In the genomic region with DNA sequence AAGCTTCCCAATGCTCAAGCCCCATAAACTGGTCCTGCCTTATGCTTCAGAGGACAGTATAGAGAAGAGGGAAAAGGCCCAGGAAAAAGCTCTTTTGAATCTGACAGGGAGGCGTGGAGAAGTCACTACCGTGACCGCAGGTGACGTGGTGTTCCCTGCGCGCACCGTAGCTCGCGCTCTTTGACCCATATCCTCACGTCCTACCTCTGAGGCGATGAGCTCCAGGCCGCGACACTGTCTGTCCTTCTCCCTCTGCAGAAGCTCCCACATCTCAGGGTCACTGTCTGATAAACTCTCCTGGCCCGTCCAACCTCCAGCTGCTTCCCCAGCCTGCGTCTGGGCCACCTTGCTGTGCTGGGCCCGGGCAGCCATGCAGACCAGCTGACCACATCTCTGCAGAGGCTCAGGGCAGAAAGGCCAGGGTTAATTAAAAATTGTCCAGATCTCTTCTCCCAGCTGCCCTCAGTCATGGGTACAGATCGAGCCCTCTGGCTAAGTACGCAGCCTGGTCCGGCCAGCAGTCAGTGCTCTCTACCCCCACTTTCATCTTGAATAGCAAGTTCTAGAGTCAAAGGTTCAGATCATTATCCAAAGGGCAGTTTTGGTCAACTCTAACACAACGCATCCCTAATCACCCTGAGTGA, we compare ENCODE assay signal across 8 mouse cellular contexts. TPM values are rescaled to one million over a fixed set of nuclear protein-coding genes. Genes with fewer than 3 reads are reported as not detected.
DNase-seq lines count a peak whose midpoint lies in the region; ATAC-seq lines count a peak whose summit lies in the region.

No protein-coding gene starts in this region.

- ATAC-seq in embryonic facial prominence, embryonic 15.5 days (ENCODE audit: insufficient number of reproducible peaks, low FRiP score, low TSS enrichment, low read depth) = no peak
- ATAC-seq in kidney, embryonic 16.5 days (ENCODE audit: low FRiP score, low TSS enrichment) = peak; percentile 18; the same call in 1 of the 2 replicates
- ATAC-seq in neural tube, embryonic 12.5 days (ENCODE audit: low FRiP score, low read depth) = no peak
- no peak for ATAC-seq in megakaryocyte progenitor cell, adult 5-6 weeks (replicated peaks; ENCODE audit: poor library complexity)

- H3K4me3 ChIP-seq in embryonic facial prominence, embryonic 15.5 days (replicated peaks) = peak overlapping the region; percentile 66
- H3K4me3 ChIP-seq in kidney, embryonic 16.5 days (ENCODE audit: low read length) = peak overlapping the region; percentile 58
- H3K4me3 ChIP-seq in neural tube, embryonic 12.5 days = peak overlapping the region; percentile 14; the same call in 1 of the 2 replicates

- no peaks in the 10 kb centered on the region for H3K9me3 ChIP-seq in embryonic facial prominence, embryonic 15.5 days (replicated peaks)
- H3K9me3 ChIP-seq in kidney, embryonic 16.5 days (ENCODE audit: low read length) = no peaks in the 10 kb centered on the region
- no peaks in the 10 kb centered on the region for H3K9me3 ChIP-seq in neural tube, embryonic 12.5 days

- H3K27ac ChIP-seq in embryonic facial prominence, embryonic 15.5 days (replicated peaks) = no peak overlapping the region
- H3K27ac ChIP-seq in kidney, embryonic 16.5 days (ENCODE audit: low read length) = peak overlapping the region; percentile 1; the same call in 1 of the 2 replicates
- no peak overlapping the region for H3K27ac ChIP-seq in neural tube, embryonic 12.5 days

- peak overlapping the region; percentile 87 for H3K4me2 ChIP-seq in embryonic facial prominence, embryonic 15.5 days (replicated peaks)
- H3K4me2 ChIP-seq in kidney, embryonic 16.5 days (replicated peaks; ENCODE audit: low read depth, low read length) = peak overlapping the region; percentile 77
- H3K4me2 ChIP-seq in neural tube, embryonic 12.5 days (replicated peaks) = peak overlapping the region; percentile 85

- H3K36me3 ChIP-seq in embryonic facial prominence, embryonic 15.5 days = peaks cover 26% of the 10 kb centered on the region
- H3K36me3 ChIP-seq in kidney, embryonic 16.5 days (ENCODE audit: insufficient read depth, low read length) = peaks cover 22% of the 10 kb centered on the region
- H3K36me3 ChIP-seq in neural tube, embryonic 12.5 days = peaks cover 29% of the 10 kb centered on the region

- peak; percentile 62 for DNase-seq in kidney, adult 18-20 months
- no peak for DNase-seq in kidney, postnatal 10 days
- no peak for DNase-seq in cerebellum, adult 9-10 months
- DNase-seq in layer of hippocampus, adult 9-10 months (ENCODE audit: low spot score) = no peak

- peaks cover 58% of the 10 kb centered on the region for H3K4me1 ChIP-seq in embryonic facial prominence, embryonic 15.5 days
- H3K4me1 ChIP-seq in kidney, embryonic 16.5 days (ENCODE audit: insufficient read depth, low read length) = peaks cover 41% of the 10 kb centered on the region
- H3K4me1 ChIP-seq in neural tube, embryonic 12.5 days = peaks cover 56% of the 10 kb centered on the region

- WGBS in embryonic facial prominence, embryonic 15.5 days = 85% methylated on average over 20 of the region's 20 CpGs
- WGBS in kidney, embryonic 16.5 days = 48% methylated on average over 20 of the region's 20 CpGs
- 86% methylated on average over 20 of the region's 20 CpGs for WGBS in neural tube, embryonic 12.5 days

- H3K27me3 ChIP-seq in embryonic facial prominence, embryonic 15.5 days = peaks cover 29% of the 10 kb centered on the region
- peaks cover 42% of the 10 kb centered on the region for H3K27me3 ChIP-seq in kidney, embryonic 16.5 days (ENCODE audit: insufficient read depth, low read length)
- H3K27me3 ChIP-seq in neural tube, embryonic 12.5 days (replicated peaks) = peaks cover 37% of the 10 kb centered on the region

- peak overlapping the region; percentile 4; the same call in 1 of the 2 replicates for H3K9ac ChIP-seq in embryonic facial prominence, embryonic 15.5 days
- H3K9ac ChIP-seq in kidney, embryonic 16.5 days (replicated peaks; ENCODE audit: low read length) = peak overlapping the region; percentile 67; the same call in 1 of the 2 replicates
- H3K9ac ChIP-seq in neural tube, embryonic 12.5 days = no peak overlapping the region

RNA-seq across cellular contexts. Expression of a gene that starts 1.4 kb away (rescaled TPM):
- polyA plus RNA-seq in embryonic facial prominence, embryonic 15.5 days (2015; fragmentation: Nextera tagmentation; extraction: Ambion mirVana) = 106 and 116 TPM in 2 replicates
- polyA plus RNA-seq in kidney, embryonic 16.5 days (2015; fragmentation: Nextera tagmentation; extraction: Ambion mirVana) = 119 and 123 TPM in 2 replicates
- 74.2 and 76.9 TPM in 2 replicates for polyA plus RNA-seq in neural tube, embryonic 12.5 days (2016; fragmentation: Nextera tagmentation; extraction: Ambion mirVana)
- total RNA-seq in megakaryocyte progenitor cell, adult 5-6 weeks (2015) = 91.3 and 92.6 TPM in 2 replicates
- 95.8 and 100 TPM in 2 replicates for total RNA-seq in megakaryocyte progenitor cell, adult 5-6 weeks (2017)

RNA-seq across cellular contexts. Expression of a gene that starts 6.1 kb away (rescaled TPM):
- polyA plus RNA-seq in embryonic facial prominence, embryonic 15.5 days (2015; fragmentation: Nextera tagmentation; extraction: Ambion mirVana) = 272 and 311 TPM in 2 replicates
- 74.4 and 77.3 TPM in 2 replicates for polyA plus RNA-seq in kidney, embryonic 16.5 days (2015; fragmentation: Nextera tagmentation; extraction: Ambion mirVana)
- polyA plus RNA-seq in neural tube, embryonic 12.5 days (2016; fragmentation: Nextera tagmentation; extraction: Ambion mirVana) = 7.3 and 7.6 TPM in 2 replicates
- total RNA-seq in megakaryocyte progenitor cell, adult 5-6 weeks (2015) = not detected in 2 replicates
- total RNA-seq in megakaryocyte progenitor cell, adult 5-6 weeks (2017) = not detected in 2 replicates

RNA-seq across cellular contexts. Expression of a gene that starts 13.5 kb away (rescaled TPM):
- 8.0 and 9.2 TPM in 2 replicates for polyA plus RNA-seq in embryonic facial prominence, embryonic 15.5 days (2015; fragmentation: Nextera tagmentation; extraction: Ambion mirVana)
- 1.8 and 2.3 TPM in 2 replicates for polyA plus RNA-seq in kidney, embryonic 16.5 days (2015; fragmentation: Nextera tagmentation; extraction: Ambion mirVana)
- polyA plus RNA-seq in neural tube, embryonic 12.5 days (2016; fragmentation: Nextera tagmentation; extraction: Ambion mirVana) = 112 and 125 TPM in 2 replicates
- total RNA-seq in megakaryocyte progenitor cell, adult 5-6 weeks (2015) = not detected in 2 replicates
- total RNA-seq in megakaryocyte progenitor cell, adult 5-6 weeks (2017) = not detected in 2 replicates

RNA-seq across cellular contexts. Expression of a gene that starts 19.4 kb away (rescaled TPM):
- polyA plus RNA-seq in embryonic facial prominence, embryonic 15.5 days (2015; fragmentation: Nextera tagmentation; extraction: Ambion mirVana) = 22.7 and 26.0 TPM in 2 replicates
- 0.85 and 1.9 TPM in 2 replicates for polyA plus RNA-seq in kidney, embryonic 16.5 days (2015; fragmentation: Nextera tagmentation; extraction: Ambion mirVana)
- 4.3 and 5.8 TPM in 2 replicates for polyA plus RNA-seq in neural tube, embryonic 12.5 days (2016; fragmentation: Nextera tagmentation; extraction: Ambion mirVana)
- total RNA-seq in megakaryocyte progenitor cell, adult 5-6 weeks (2015) = 0.20 and 0.25 TPM in 2 replicates
- total RNA-seq in megakaryocyte progenitor cell, adult 5-6 weeks (2017) = 1.1 TPM in 1 of 2 replicates, not detected in the other

Comparison
In these comparisons a context has a peak if more than half of its experiments do, and no peak if none do; other contexts are left out.
1. H3K4me3 ChIP-seq: peak in every context shown above with its lines; median percentile 66 in embryonic facial prominence, embryonic 15.5 days; 58 in kidney, embryonic 16.5 days; 14 in neural tube, embryonic 12.5 days.
2. RNA of a gene that starts 13.5 kb away (polyA plus RNA-seq): 112 to 125 TPM in neural tube, embryonic 12.5 days; 8.0 to 9.2 TPM in embryonic facial prominence, embryonic 15.5 days and 1.8 to 2.3 TPM in kidney, embryonic 16.5 days; every median in the first group is over 10 times any median in the second.
3. Peak in every context shown above with its lines, with median percentiles within 50 percentile points of each other: H3K4me2 ChIP-seq.